ENCODE assay signal across 8 mouse cellular contexts in genomic region chr11:69758478-69758970, GRCm38 (mm10). TPM values are rescaled to one million over a fixed set of nuclear protein-coding genes. Genes with fewer than 3 reads are reported as not detected.
DNase-seq lines count a peak whose midpoint lies in the region; ATAC-seq and TF ChIP-seq lines count a peak whose summit lies in the region.

TSS of gene Polr2a (minus strand) at chr11:69758637.

- CTCF ChIA-PET in Patski (lab: Charles Lee), result interaction anchor here (1.2 to 1.3 kb wide), 2 partner anchors 24 to 113 kb away, joined by 3 read pairs; no protein-coding TSS in a partner anchor

- DNase-seq in Patski (ENCODE audit: low read depth, low spot score), result peak; percentile 95
- peak; percentile 98 for DNase-seq in cerebellum, postnatal 14 days
- peak; percentile 95 to 97 for DNase-seq in frontal cortex, postnatal 25 days (ENCODE audit: low spot score in 2 of 2)
- DNase-seq in hindbrain, embryonic 14.5 days (ENCODE audit: low spot score), result peak; percentile 99
- peak; percentile 96 to 97 for DNase-seq in layer of hippocampus, postnatal 36 days
- DNase-seq in lung, postnatal 36 days, result peak; percentile 97
- peak; percentile 99 for DNase-seq in retina, postnatal 1 day
- peak; percentile 95 to 96 for DNase-seq in urinary bladder, adult 18-20 months (ENCODE audit: low spot score in 2 of 2)

- H3K4me1 ChIP-seq in hindbrain, embryonic 14.5 days (replicated peaks; ENCODE audit: control insufficient read depth, insufficient read depth, low read length), result peaks cover 48% of the 10 kb centered on the region

- H3K27ac ChIP-seq in hindbrain, embryonic 14.5 days, result peak within 1 kb of the TSS; percentile 99

- H3K27me3 ChIP-seq in Patski, result no peaks in the 10 kb centered on the region
- no peaks in the 10 kb centered on the region for H3K27me3 ChIP-seq in hindbrain, embryonic 14.5 days (ENCODE audit: control insufficient read depth, insufficient read depth, low read length)

- TF ChIP-seq CTCF in Patski (IDR thresholded peaks at IDR 0.05), result no peak

- under 1% methylated on average over 36 of the region's 36 CpGs for WGBS in hindbrain, embryonic 14.5 days

- peak within 1 kb of the TSS; percentile 61 for H3K4me2 ChIP-seq in hindbrain, embryonic 14.5 days (replicated peaks)

- POLR2A ChIA-PET in Patski (lab: Charles Lee), result interaction anchor here (1.1 to 2.1 kb wide), 2 partner anchors 9 to 120 kb away, joined by 5 read pairs; no protein-coding TSS in a partner anchor

- ATAC-seq in Patski, result peak; percentile 72
- ATAC-seq in hindbrain, embryonic 14.5 days (ENCODE audit: low FRiP score), result peak; percentile 97

- H3K4me3 ChIP-seq in hindbrain, embryonic 14.5 days (replicated peaks; ENCODE audit: low read length), result peak within 1 kb of the TSS; percentile 49

- H3K9ac ChIP-seq in hindbrain, embryonic 14.5 days, result peak within 1 kb of the TSS; percentile 86

- H3K9me3 ChIP-seq in hindbrain, embryonic 14.5 days (ENCODE audit: control insufficient read depth, low read length), result no peaks in the 10 kb centered on the region

- in situ Hi-C loops in Patski (cut with MboI; ENCODE audit: low pct_unique_long_range_greater_than_20kb), result loop anchor here (5.0 kb wide), 2 partner anchors 76 to 119 kb away; partner anchors contain the start of genes Senp3 and Tmem95

- no peaks in the 10 kb centered on the region for H3K36me3 ChIP-seq in hindbrain, embryonic 14.5 days (replicated peaks; ENCODE audit: control insufficient read depth, insufficient read depth)

RNA-seq across cellular contexts. Expression of gene Polr2a, which starts in this region (rescaled TPM):
- 96.2 TPM for polyA plus RNA-seq in Patski (2021)
- 24.3 and 26.9 TPM in 2 replicates for polyA plus RNA-seq in hindbrain, embryonic 14.5 days (2014; fragmentation: Nextera tagmentation; extraction: Ambion mirVana)
- total RNA-seq in layer of hippocampus, postnatal 36 days (2021), result 10 to 100 TPM; 61.2 to 61.3 TPM

Comparison
In these comparisons a context has a peak if more than half of its experiments do, and no peak if none do; other contexts are left out.
1. Peak in every context shown above with its lines: DNase-seq, ATAC-seq, H3K4me3 ChIP-seq and H3K27ac ChIP-seq.